Mouse (Mus musculus): ENCODE measurements around the gene Gm14190. TPM values are rescaled to one million over a fixed set of nuclear protein-coding genes. Genes with fewer than 3 reads are reported as not detected.
"Not testable (repeated sequence)": the region's sequence is repeated elsewhere in the genome, so short reads cannot be mapped to it uniquely, and the experiment has no call there.

Gm14190 gene
- polyA plus RNA-seq (2015; fragmentation: Nextera tagmentation; extraction: Ambion mirVana) = not detected in 2 replicates

- Histone ChIP-seq H3K4me2 (replicated peaks) (no peak within 1 kb of the TSS), H3K9me3 (no peaks in the 10 kb centered on the region), H3K9ac (no peak within 1 kb of the TSS), H3K27ac (no peak within 1 kb of the TSS), H3K36me3 (no peaks in the 10 kb centered on the region), H3K27me3 (no peaks in the 10 kb centered on the region), H3K4me3 (no peak within 1 kb of the TSS), H3K4me1 (no peaks in the 10 kb centered on the region)
- 92% methylated on average over 1 of the region's 1 CpGs for WGBS
- no peak for ATAC-seq (ENCODE audit: low FRiP score, low read depth)
Measured at GRCm38 (mm10) chr11:99690463-99690862, at the start of gene Gm14190. Gm14190 (minus strand) TSS chr11:99690740.

GRCm38 (mm10) chr11:99734190-99734589 is 43.6 kb upstream of the Gm14190 start, which contains the start of gene Gm14180:
Gm14180 (minus strand) TSS chr11:99734290.
- no peak within 1 kb of the TSS for H3K27ac ChIP-seq
- no peaks in the 10 kb centered on the region for H3K27me3 ChIP-seq
- no peak for ATAC-seq (ENCODE audit: low FRiP score, low read depth)
- H3K4me3 ChIP-seq = no peak within 1 kb of the TSS
- no peaks in the 10 kb centered on the region for H3K9me3 ChIP-seq
- 49% methylated on average over 2 of the region's 2 CpGs for WGBS
- H3K36me3 ChIP-seq = no peaks in the 10 kb centered on the region
- no peak within 1 kb of the TSS for H3K9ac ChIP-seq
- no peaks in the 10 kb centered on the region for H3K4me1 ChIP-seq
- H3K4me2 ChIP-seq (replicated peaks) = no peak within 1 kb of the TSS

GRCm38 (mm10) chr11:99724061-99724460 is 33.5 kb upstream of the Gm14190 start:
- no peak overlapping the region for H3K4me3 ChIP-seq
- ATAC-seq (ENCODE audit: low FRiP score, low read depth) = no peak
- WGBS = 69% methylated on average over 2 of the region's 2 CpGs

GRCm38 (mm10) chr11:99718759-99719158 is 28.2 kb upstream of the Gm14190 start:
- no peak for ATAC-seq (ENCODE audit: low FRiP score, low read depth)
- Histone ChIP-seq H3K4me1 (no peaks in the 10 kb centered on the region), H3K27ac (no peak overlapping the region), H3K27me3 (no peaks in the 10 kb centered on the region), H3K9me3 (no peaks in the 10 kb centered on the region), H3K9ac (no peak overlapping the region), H3K4me3 (no peak overlapping the region), H3K4me2 (replicated peaks) (no peak overlapping the region), H3K36me3 (no peaks in the 10 kb centered on the region)
- WGBS = 89% methylated on average over 1 of the region's 1 CpGs

More at GRCm38 (mm10) chr11:99724061-99724460, 33.5 kb upstream of the Gm14190 start:
- no peaks in the 10 kb centered on the region; the same call in 1 of the 2 replicates for H3K9me3 ChIP-seq
- H3K4me2 ChIP-seq (replicated peaks) = no peak overlapping the region
- no peak overlapping the region for H3K9ac ChIP-seq
- no peaks in the 10 kb centered on the region for H3K36me3 ChIP-seq
- H3K4me1 ChIP-seq = no peaks in the 10 kb centered on the region
- no peaks in the 10 kb centered on the region for H3K27me3 ChIP-seq
- no peak overlapping the region for H3K27ac ChIP-seq

- not testable (repeated sequence) for H3K9ac ChIP-seq; H3K9me3 ChIP-seq; H3K27me3 ChIP-seq; ATAC-seq (ENCODE audit: low FRiP score, low read depth); H3K4me2 ChIP-seq (replicated peaks); H3K4me1 ChIP-seq; H3K27ac ChIP-seq; H3K4me3 ChIP-seq; H3K36me3 ChIP-seq
- WGBS = 71% methylated on average over 1 of the region's 1 CpGs
Measured at GRCm38 (mm10) chr11:99685235-99685634, 5.3 kb downstream of the Gm14190 start.

GRCm38 (mm10) chr11:99683481-99683880 is 7.1 kb downstream of the Gm14190 start:
- 83% methylated on average over 2 of the region's 2 CpGs for whole genome bisulfite sequencing
- H3K4me1 ChIP-seq = no peaks in the 10 kb centered on the region
- H3K9ac ChIP-seq = no peak overlapping the region
- H3K9me3 ChIP-seq = no peaks in the 10 kb centered on the region
- no peaks in the 10 kb centered on the region for H3K27me3 ChIP-seq
- H3K27ac ChIP-seq = no peak overlapping the region
- no peaks in the 10 kb centered on the region for H3K36me3 ChIP-seq
- H3K4me2 ChIP-seq (replicated peaks) = no peak overlapping the region
- no peak overlapping the region for H3K4me3 ChIP-seq
- no peak for ATAC-seq (ENCODE audit: low FRiP score, low read depth)

- Histone ChIP-seq H3K27me3 (no peaks in the 10 kb centered on the region), H3K36me3 (no peaks in the 10 kb centered on the region), H3K4me2 (replicated peaks) (no peak within 1 kb of the TSS), H3K9ac (no peak within 1 kb of the TSS), H3K27ac (no peak within 1 kb of the TSS), H3K9me3 (no peaks in the 10 kb centered on the region), H3K4me3 (no peak within 1 kb of the TSS), H3K4me1 (no peaks in the 10 kb centered on the region)
- no peak for ATAC-seq (ENCODE audit: low FRiP score, low read depth)
Measured at GRCm38 (mm10) chr11:99665860-99666259, 24.7 kb downstream of the Gm14190 start, which contains the start of gene Krtap4-6. Krtap4-6 (minus strand) TSS chr11:99665960.

GRCm38 (mm10) chr11:99662802-99663201 is 27.7 kb downstream of the Gm14190 start:
- Histone ChIP-seq H3K9me3 (no peaks in the 10 kb centered on the region), H3K4me2 (replicated peaks) (no peak overlapping the region), H3K27me3 (no peaks in the 10 kb centered on the region; the same call in 1 of the 2 replicates), H3K27ac (no peak overlapping the region), H3K9ac (no peak overlapping the region), H3K4me1 (no peaks in the 10 kb centered on the region), H3K36me3 (no peaks in the 10 kb centered on the region), H3K4me3 (no peak overlapping the region)
- ATAC-seq (ENCODE audit: low FRiP score, low read depth) = no peak
- 81% methylated on average over 10 of the region's 10 CpGs for WGBS

GRCm38 (mm10) chr11:99659256-99659655 is 31.3 kb downstream of the Gm14190 start:
- Histone ChIP-seq H3K4me2 (replicated peaks) (no peak overlapping the region), H3K36me3 (no peaks in the 10 kb centered on the region), H3K4me3 (no peak overlapping the region), H3K9ac (no peak overlapping the region), H3K9me3 (no peaks in the 10 kb centered on the region), H3K27ac (no peak overlapping the region), H3K27me3 (no peaks in the 10 kb centered on the region; the same call in 1 of the 2 replicates), H3K4me1 (no peaks in the 10 kb centered on the region)
- 77% methylated on average over 4 of the region's 4 CpGs for WGBS
- no peak for ATAC-seq (ENCODE audit: low FRiP score, low read depth)

GRCm38 (mm10) chr11:99658467-99659010 is 32.0 kb downstream of the Gm14190 start, which contains the start of gene Gm11563:
Gm11563 (minus strand) TSS chr11:99658960.
- H3K27me3 ChIP-seq; ATAC-seq (ENCODE audit: low FRiP score, low read depth); H3K4me2 ChIP-seq (replicated peaks); H3K9ac ChIP-seq; H3K4me1 ChIP-seq; H3K27ac ChIP-seq; H3K9me3 ChIP-seq; H3K4me3 ChIP-seq; H3K36me3 ChIP-seq: not testable (repeated sequence)
- 61% methylated on average over 10 of the region's 10 CpGs for WGBS

GRCm38 (mm10) chr11:99657051-99657450 is 33.5 kb downstream of the Gm14190 start:
- Histone ChIP-seq H3K9me3 (no peaks in the 10 kb centered on the region), H3K36me3 (no peaks in the 10 kb centered on the region), H3K27ac (no peak overlapping the region), H3K9ac (no peak overlapping the region), H3K4me2 (replicated peaks) (no peak overlapping the region), H3K4me1 (no peaks in the 10 kb centered on the region), H3K27me3 (no peaks in the 10 kb centered on the region; the same call in 1 of the 2 replicates), H3K4me3 (no peak overlapping the region)
- ATAC-seq (ENCODE audit: low FRiP score, low read depth) = no peak
- WGBS = 46% methylated on average over 5 of the region's 5 CpGs

GRCm38 (mm10) chr11:99650136-99650535 is 40.4 kb downstream of the Gm14190 start, which contains the start of gene Gm11555:
Gm11555 (minus strand) TSS chr11:99650236.
- H3K27ac ChIP-seq = no peak within 1 kb of the TSS
- H3K9me3 ChIP-seq = no peaks in the 10 kb centered on the region
- H3K27me3 ChIP-seq = no peaks in the 10 kb centered on the region
- H3K4me2 ChIP-seq (replicated peaks) = no peak within 1 kb of the TSS
- no peaks in the 10 kb centered on the region for H3K4me1 ChIP-seq
- no peak within 1 kb of the TSS for H3K9ac ChIP-seq
- WGBS = 89% methylated on average over 2 of the region's 2 CpGs
- ATAC-seq (ENCODE audit: low FRiP score, low read depth) = no peak
- no peaks in the 10 kb centered on the region for H3K36me3 ChIP-seq
- H3K4me3 ChIP-seq = no peak within 1 kb of the TSS

- WGBS = 78% methylated on average over 15 of the region's 15 CpGs
- Histone ChIP-seq H3K36me3 (no peaks in the 10 kb centered on the region), H3K4me2 (replicated peaks) (no peak overlapping the region), H3K9ac (no peak overlapping the region), H3K4me1 (no peaks in the 10 kb centered on the region), H3K27ac (no peak overlapping the region), H3K9me3 (no peaks in the 10 kb centered on the region), H3K4me3 (no peak overlapping the region), H3K27me3 (no peaks in the 10 kb centered on the region; the same call in 1 of the 2 replicates)
- ATAC-seq (ENCODE audit: low FRiP score, low read depth) = no peak
Measured at GRCm38 (mm10) chr11:99646444-99646843, 44.1 kb downstream of the Gm14190 start.

Data from limb, embryonic 13.5 days (tissue).